Mouse (Mus musculus) MEL (cell line): Measurements from ENCODE around the gene Ncapd2. TPM values are rescaled to one million over a fixed set of nuclear protein-coding genes. Genes with fewer than 3 reads are reported as not detected.

ENCODE experiments used
- DNase-seq: peaks from one replicate; pipeline ENCODE4 v3.0.0; 2011; ENCODE audit warnings: low read depth, low spot score
- H3K27ac ChIP-seq: 2 replicates; pipeline ENCODE4 v1.5.1; 2012; ENCODE audit warnings: low read depth, mild to moderate bottlenecking, control low read depth, low read length, moderate library complexity; ENCODE audit not compliant: control insufficient read depth
- H3K27me3 ChIP-seq, 2 experiments: fragments of 150-350 bp in 1 of 2; sonication (generic) in 1 of 2; 2 replicates each; pipeline ENCODE4 v1.6.1; 2012; ENCODE audit warnings: low read length in 2 of 2, mild to moderate bottlenecking in 2 of 2, improper control_type of control experiment in 1 of 2, moderate library complexity in 1 of 2; ENCODE audit not compliant: insufficient read depth in 2 of 2, control insufficient read depth in 1 of 2
- H3K36me3 ChIP-seq, 2 experiments: 2 replicates each; pipeline ENCODE4 v1.6.1; 2012 to 2014; ENCODE audit warnings: low read length in 2 of 2, improper control_type of control experiment in 1 of 2, inconsistent platforms in 1 of 2, mild to moderate bottlenecking in 1 of 2; ENCODE audit not compliant: insufficient read depth in 2 of 2, control insufficient read depth in 1 of 2
- H3K4me1 ChIP-seq, 2 experiments: fragments of 150-350 bp in 1 of 2; sonication (generic) in 1 of 2; 2 replicates each; pipeline ENCODE4 v1.6.1; 2012; ENCODE audit warnings: low read length in 2 of 2, improper control_type of control experiment in 1 of 2, mild to moderate bottlenecking in 1 of 2; ENCODE audit not compliant: insufficient read depth in 2 of 2, control insufficient read depth in 1 of 2
- H3K4me3 ChIP-seq, 2 experiments: fragments of 150-350 bp in 1 of 2; sonication (generic) in 1 of 2; 2 replicates each; pipeline ENCODE4 v1.5.1; 2012; ENCODE audit warnings: low read depth in 2 of 2, low read length in 2 of 2, mild to moderate bottlenecking in 2 of 2, moderate library complexity in 2 of 2, control low read depth in 1 of 2, improper control_type of control experiment in 1 of 2; ENCODE audit not compliant: control insufficient read depth in 1 of 2, insufficient read depth in 1 of 2
- H3K79me2 ChIP-seq: 2 replicates; pipeline ENCODE4 v1.6.1; 2012; ENCODE audit warnings: mild to moderate bottlenecking, low read length, moderate library complexity; ENCODE audit not compliant: control insufficient read depth, poor library complexity, insufficient read depth
- H3K9ac ChIP-seq: 2 replicates; pipeline ENCODE4 v1.6.1; 2012; ENCODE audit warnings: low read depth, mild to moderate bottlenecking, control low read depth, low read length, moderate library complexity; ENCODE audit not compliant: control insufficient read depth, poor library complexity, severe bottlenecking
- H3K9me3 ChIP-seq: fragments of 150-350 bp; sonication (generic); replicated peaks from 2 replicates; pipeline ENCODE4 v1.6.1; 2012; ENCODE audit warnings: mild to moderate bottlenecking, low read length, improper control_type of control experiment, moderate library complexity; ENCODE audit not compliant: insufficient read depth
- CHD1 ChIP-seq: IDR thresholded peaks from 2 replicates; pipeline ENCODE4 v1.6.1; 2012; ENCODE audit warnings: low read depth, mild to moderate bottlenecking, inconsistent platforms, low read length, improper control_type of control experiment
- CHD2 ChIP-seq: IDR thresholded peaks from 2 replicates; pipeline ENCODE4 v1.6.1; 2011; ENCODE audit warnings: low read length, improper control_type of control experiment
- CTCF ChIP-seq, 3 experiments: IDR thresholded peaks in 2 of 3; conservative IDR thresholded peaks in 1 of 3; 2 replicates each; pipeline ENCODE4 v1.5.1; 2011 to 2012; ENCODE audit warnings: low read length in 3 of 3, low read depth in 2 of 3, mild to moderate bottlenecking in 2 of 3, improper control_type of control experiment in 1 of 3, inconsistent platforms in 1 of 3, mixed read lengths in 1 of 3, moderate library complexity in 1 of 3; ENCODE audit not compliant: control insufficient read depth in 1 of 3, insufficient read depth in 1 of 3, poor library complexity in 1 of 3, severe bottlenecking in 1 of 3
- E2F4 ChIP-seq: IDR thresholded peaks from 2 replicates; pipeline ENCODE4 v1.6.1; 2011; ENCODE audit warnings: low read depth, low read length, improper control_type of control experiment, borderline replicate concordance
- ELF1 ChIP-seq: IDR thresholded peaks from 2 replicates; pipeline ENCODE4 v1.6.1; 2014; ENCODE audit warnings: low read depth, mild to moderate bottlenecking, inconsistent platforms, low read length, improper control_type of control experiment, moderate library complexity
- EP300 ChIP-seq, 2 experiments: IDR thresholded peaks; 2 replicates each; pipeline ENCODE4 v1.6.1; 2011; ENCODE audit warnings: improper control_type of control experiment in 2 of 2, low read length in 2 of 2, low read depth in 1 of 2, mild to moderate bottlenecking in 1 of 2
- ETS1 ChIP-seq: IDR thresholded peaks from 2 replicates; pipeline ENCODE4 v1.6.1; 2012; ENCODE audit warnings: low read depth, mild to moderate bottlenecking, inconsistent platforms, low read length, improper control_type of control experiment, moderate library complexity
- GABPA ChIP-seq: IDR thresholded peaks from 2 replicates; pipeline ENCODE4 v1.6.1; 2012; ENCODE audit warnings: low read depth, mild to moderate bottlenecking, inconsistent platforms, low read length, improper control_type of control experiment, moderate library complexity
- GATA1 ChIP-seq: IDR thresholded peaks from 2 replicates; pipeline ENCODE4 v1.6.1; 2011; ENCODE audit warnings: low read depth, low read length, improper control_type of control experiment
- HCFC1 ChIP-seq: IDR thresholded peaks from 2 replicates; pipeline ENCODE4 v1.6.1; 2012; ENCODE audit warnings: low read depth, mild to moderate bottlenecking, inconsistent platforms, low read length, improper control_type of control experiment, moderate library complexity
- MAX ChIP-seq: IDR thresholded peaks from 2 replicates; pipeline ENCODE4 v1.6.1; 2011; ENCODE audit warnings: low read length, improper control_type of control experiment
- MAZ ChIP-seq: IDR thresholded peaks from 2 replicates; pipeline ENCODE4 v1.6.1; 2012; ENCODE audit warnings: low read depth, mild to moderate bottlenecking, inconsistent platforms, low read length, improper control_type of control experiment
- MYC ChIP-seq: IDR thresholded peaks from 2 replicates; pipeline ENCODE4 v1.6.1; 2011; ENCODE audit warnings: low read depth, mild to moderate bottlenecking, low read length, improper control_type of control experiment, moderate library complexity
- NELFE ChIP-seq: IDR thresholded peaks from 2 replicates; pipeline ENCODE4 v1.6.1; 2011; ENCODE audit warnings: low read depth, low read length, improper control_type of control experiment
- NRF1 ChIP-seq: IDR thresholded peaks from 2 replicates; pipeline ENCODE4 v1.6.1; 2014; ENCODE audit warnings: low read depth, mild to moderate bottlenecking, inconsistent platforms, low read length, improper control_type of control experiment, moderate library complexity; ENCODE audit not compliant: poor library complexity, insufficient read depth, severe bottlenecking
- POLR2A ChIP-seq, 2 experiments: IDR thresholded peaks; 2 replicates each; pipeline ENCODE4 v1.6.1; 2011 to 2012; ENCODE audit warnings: low read length in 2 of 2, mild to moderate bottlenecking in 2 of 2, control low read depth in 1 of 2, improper control_type of control experiment in 1 of 2, low read depth in 1 of 2, moderate library complexity in 1 of 2; ENCODE audit not compliant: control insufficient read depth in 1 of 2, insufficient read depth in 1 of 2, poor library complexity in 1 of 2
- POLR2AphosphoS5 ChIP-seq: IDR thresholded peaks from 2 replicates; pipeline ENCODE4 v1.6.1; 2012; ENCODE audit warnings: low read depth, borderline replicate concordance, mild to moderate bottlenecking, inconsistent platforms, low read length, moderate library complexity, mixed read lengths
- RAD21 ChIP-seq: IDR thresholded peaks from 2 replicates; pipeline ENCODE4 v1.6.1; 2011; ENCODE audit warnings: mild to moderate bottlenecking, low read depth, low read length, improper control_type of control experiment
- RCOR1 ChIP-seq: IDR thresholded peaks from 2 replicates; pipeline ENCODE4 v1.6.1; 2012; ENCODE audit warnings: low read depth, mild to moderate bottlenecking, inconsistent platforms, low read length, improper control_type of control experiment
- SIN3A ChIP-seq: IDR thresholded peaks from 2 replicates; pipeline ENCODE4 v1.6.1; 2012; ENCODE audit warnings: low read length, improper control_type of control experiment, inconsistent platforms
- TAL1 ChIP-seq: IDR thresholded peaks from 2 replicates; pipeline ENCODE4 v1.6.1; 2012; ENCODE audit warnings: mild to moderate bottlenecking, inconsistent platforms, low read length, moderate library complexity, mixed read lengths
- TBP ChIP-seq: IDR thresholded peaks from 2 replicates; pipeline ENCODE4 v1.8.0; 2011; ENCODE audit warnings: low read depth, low read length, improper control_type of control experiment
- TCF12 ChIP-seq: IDR thresholded peaks from 2 replicates; pipeline ENCODE4 v1.6.1; 2014; ENCODE audit warnings: low read depth, mild to moderate bottlenecking, inconsistent platforms, low read length, improper control_type of control experiment, moderate library complexity
- UBTF ChIP-seq: IDR thresholded peaks from 2 replicates; pipeline ENCODE4 v1.6.1; 2012; ENCODE audit warnings: low read depth, mild to moderate bottlenecking, inconsistent platforms, low read length, improper control_type of control experiment, moderate library complexity, borderline replicate concordance; ENCODE audit not compliant: insufficient read depth
- USF1 ChIP-seq: IDR thresholded peaks from 2 replicates; pipeline ENCODE4 v1.6.1; 2014; ENCODE audit warnings: low read depth, mild to moderate bottlenecking, inconsistent platforms, low read length, improper control_type of control experiment, moderate library complexity
- USF2 ChIP-seq, 2 experiments: IDR thresholded peaks; 2 replicates each; pipeline ENCODE4 v1.6.1; 2011 to 2012; ENCODE audit warnings: improper control_type of control experiment in 2 of 2, low read length in 2 of 2, borderline replicate concordance in 1 of 2, inconsistent platforms in 1 of 2, low read depth in 1 of 2, mild to moderate bottlenecking in 1 of 2; ENCODE audit not compliant: insufficient read depth in 1 of 2
- ZC3H11A ChIP-seq: IDR thresholded peaks from 2 replicates; pipeline ENCODE4 v1.6.1; 2012; ENCODE audit warnings: low read depth, mild to moderate bottlenecking, inconsistent platforms, low read length, improper control_type of control experiment
- ZMIZ1 ChIP-seq: IDR thresholded peaks from 2 replicates; pipeline ENCODE4 v1.6.1; 2012; ENCODE audit warnings: low read depth, mild to moderate bottlenecking, inconsistent platforms, low read length, improper control_type of control experiment, moderate library complexity
- ZNF384 ChIP-seq: IDR thresholded peaks from 2 replicates; pipeline ENCODE4 v1.6.1; 2012; ENCODE audit warnings: low read depth, mild to moderate bottlenecking, inconsistent platforms, low read length, improper control_type of control experiment
- polyA plus RNA-seq, 2 experiments: library from polyadenylated mRNA; stranded (reverse) in 1 of 2; unstranded in 1 of 2; fragments of >175 nt in 1 of 2; fragments of >200 nt in 1 of 2; gene quantifications; 2 replicates each; pipeline versions ENCODE4 v1.2.1 to v1.2.4; 2012; ENCODE audit warnings: low replicate concordance in 2 of 2, low read depth in 1 of 2; ENCODE audit not compliant: insufficient read length in 2 of 2, insufficient read depth in 1 of 2, missing spikeins in 1 of 2
- total RNA-seq: library from RNA; depleted of rRNA; stranded (reverse); fragments of 300-350 nt; gene quantifications from 2 replicates; pipeline ENCODE4 v1.2.3, GENCODE M21; 2012

Gene Ncapd2
- total and polyA plus RNA-seq, 3 experiments = 86.6 to 394 TPM; not detected in 1

- H3K4me3 ChIP-seq = no peak overlapping the region
- TF ChIP-seq NELFE (no peak), POLR2A (IDR thresholded peaks at IDR 0.05; ENCODE audit: control insufficient read depth in 1 of 2, insufficient read depth in 1 of 2, low read depth in 1 of 2, low read length in 2 of 2, poor library complexity in 1 of 2) (no peak), TBP (no peak), RAD21 (no peak), ZC3H11A (no peak), ZMIZ1 (no peak), USF1 (no peak), EP300 (IDR thresholded peaks at IDR 0.05; ENCODE audit: low read depth in 1 of 2, low read length in 2 of 2) (no peak), HCFC1 (no peak), USF2 (IDR thresholded peaks at IDR 0.05; ENCODE audit: borderline replicate concordance in 1 of 2, insufficient read depth in 1 of 2, low read depth in 1 of 2, low read length in 2 of 2) (no peak), TAL1 (no peak), RCOR1 (no peak), MYC (no peak), ZNF384 (no peak), CHD2 (no peak), ETS1 (no peak), TCF12 (no peak), POLR2AphosphoS5 (no peak)
- TF ChIP-seq, all 39 proteins: peak for 0
- Histone ChIP-seq H3K9ac (no peak overlapping the region), H3K36me3 (peaks cover 0 to 8% of the 10 kb centered on the region in 2 experiments; a peak in 2 of 4 replicates), H3K79me2 (no peaks in the 10 kb centered on the region), H3K27me3 (no peaks in the 10 kb centered on the region), H3K27ac (no peak overlapping the region), H3K9me3 (no peaks in the 10 kb centered on the region), H3K4me1 (peaks cover 2 to 8% of the 10 kb centered on the region in 2 experiments; a peak in 2 of 4 replicates)
- no peak for DNase-seq
These were observed 30.6 kb upstream of the Ncapd2 start for GRCm38 (mm10) chr6:125222146-125222545.

- no peak overlapping the region for H3K4me3 ChIP-seq
- H3K9ac ChIP-seq = no peak overlapping the region
- no peak overlapping the region for H3K27ac ChIP-seq
- DNase-seq = no peak
- no peaks in the 10 kb centered on the region for H3K27me3 ChIP-seq
- peaks cover 0 to 12% of the 10 kb centered on the region in 2 experiments; a peak in 2 of 4 replicates for H3K36me3 ChIP-seq
- TF ChIP-seq UBTF (no peak), MAX (no peak), MAZ (no peak), USF1 (no peak), NRF1 (no peak), POLR2AphosphoS5 (no peak), RAD21 (no peak), CTCF (IDR thresholded peaks at IDR 0.05 in 2 of 3, conservative IDR thresholded peaks at IDR 0.05 in 1 of 3; ENCODE audit: control insufficient read depth in 1 of 3, insufficient read depth in 1 of 3, low read depth in 2 of 3, low read length in 3 of 3, poor library complexity in 1 of 3, severe bottlenecking in 1 of 3) (no peak), NELFE (no peak), SIN3A (no peak), TBP (no peak), ETS1 (no peak), GABPA (no peak), HCFC1 (no peak), GATA1 (no peak), ELF1 (no peak), CHD1 (no peak), E2F4 (no peak)
- H3K4me1 ChIP-seq = peaks cover 5 to 11% of the 10 kb centered on the region in 2 experiments
- no peaks in the 10 kb centered on the region for H3K79me2 ChIP-seq
- no peaks in the 10 kb centered on the region for H3K9me3 ChIP-seq
These were observed 29.7 kb upstream of the Ncapd2 start for GRCm38 (mm10) chr6:125221115-125221745.
